Mouse (Mus musculus) forebrain, embryonic 11.5 days (tissue): Measurements from ENCODE around the gene Phyhd1. TPM values are rescaled to one million over a fixed set of nuclear protein-coding genes. Genes with fewer than 3 reads are reported as not detected.

Source experiments
- ATAC-seq: fragments of 200-750 bp; cut with Nextera tagmentation; replicated peaks from 2 replicates; pipeline ENCODE4 v1.8.0; 2017; ENCODE audit warnings: moderate TSS enrichment; ENCODE audit not compliant: low FRiP score
- DNase-seq: peaks from one replicate; pipeline ENCODE4 v3.0.0-alpha.2; 2017; ENCODE audit warnings: low spot score
- H3K27ac ChIP-seq: fragments of 300-500 bp; sonication (generic); 2 replicates; pipeline ENCODE4 v1.5.1; 2014; ENCODE audit warnings: low read depth, low read length
- H3K27me3 ChIP-seq: fragments of 300-500 bp; sonication (generic); 2 replicates; pipeline ENCODE4 v1.6.1; 2014; ENCODE audit warnings: mild to moderate bottlenecking, low read length, mixed read lengths; ENCODE audit not compliant: control insufficient read depth, insufficient read depth
- H3K36me3 ChIP-seq: fragments of 300-500 bp; sonication (generic); 2 replicates; pipeline ENCODE4 v1.6.1; 2014; ENCODE audit warnings: mild to moderate bottlenecking, low read length, moderate library complexity, mixed read lengths; ENCODE audit not compliant: control insufficient read depth, insufficient read depth
- H3K4me1 ChIP-seq: fragments of 300-500 bp; sonication (generic); replicated peaks from 2 replicates; pipeline ENCODE4 v1.6.1; 2014; ENCODE audit warnings: low read length, mixed read lengths; ENCODE audit not compliant: control insufficient read depth, insufficient read depth
- H3K4me2 ChIP-seq: fragments of 300-500 bp; sonication (generic); 2 replicates; pipeline ENCODE4 v1.6.1; 2014; ENCODE audit warnings: low read depth, mild to moderate bottlenecking, low read length, moderate library complexity, mixed read lengths; ENCODE audit not compliant: severe bottlenecking
- H3K4me3 ChIP-seq: fragments of 300-500 bp; sonication (generic); 2 replicates; pipeline ENCODE4 v1.5.1; 2014; ENCODE audit warnings: low read depth, low read length
- H3K9ac ChIP-seq: fragments of 300-500 bp; sonication (generic); 2 replicates; pipeline ENCODE4 v1.6.1; 2014; ENCODE audit warnings: low read length
- H3K9me3 ChIP-seq: fragments of 300-500 bp; sonication (generic); 2 replicates; pipeline ENCODE4 v1.6.1; 2016; ENCODE audit warnings: low read length, mixed read lengths; ENCODE audit not compliant: control insufficient read depth
- whole genome bisulfite sequencing: fragments of 180-500 bp; shearing (Covaris S2); extraction: QIAGEN DNeasy Blood & Tissue Kit; methylation state at CpG from one replicate; pipeline ENCODE4 v1.1.7; 2014; 5-methylcytosine and 5-hydroxymethylcytosine counted together
- polyA plus RNA-seq: library from polyadenylated mRNA; unstranded; fragments of >200 nt; fragmentation: Nextera tagmentation; extraction: Ambion mirVana; gene quantifications from 2 replicates; pipeline ENCODE4 v1.2.1, GENCODE M21; 2014

The Phyhd1 gene
- polyA plus RNA-seq, 1 experiment from 2014 or later = 3.9 TPM

DNA sequence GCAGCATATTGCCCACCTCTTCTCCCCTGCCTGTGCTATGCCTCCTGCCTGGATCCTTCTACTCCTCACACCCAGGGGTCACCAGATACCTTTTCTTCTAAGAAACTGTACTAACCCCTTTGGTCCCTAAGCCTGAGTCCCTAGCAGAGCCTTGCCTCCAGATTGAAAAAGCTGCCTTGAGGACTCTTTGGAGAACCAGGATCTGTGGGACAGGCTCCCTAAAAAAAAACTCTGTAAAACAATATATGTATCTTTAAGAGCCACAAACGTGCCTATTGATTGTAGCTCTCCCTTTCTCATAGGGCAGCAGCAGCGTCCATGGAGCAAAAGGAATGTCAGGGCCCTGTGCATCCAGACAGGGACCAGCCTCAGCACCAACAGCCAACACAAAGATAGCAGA is 25.7 kb upstream of the Phyhd1 start, which contains the start of gene Gm28035:
Gene Gm28035, plus strand, starts transcription at position 301 of the 400 bp plus-strand sequence.
- ATAC-seq (no peak), DNase-seq (no peak)
- Histone ChIP-seq H3K4me1 (peaks cover 10% of the 10 kb centered on the region; the same call in 1 of the 2 replicates), H3K27me3 (no peaks in the 10 kb centered on the region), H3K27ac (no peak within 1 kb of the TSS), H3K36me3 (peaks cover 3% of the 10 kb centered on the region; the same call in 1 of the 2 replicates), H3K4me3 (no peak within 1 kb of the TSS), H3K4me2 (no peak within 1 kb of the TSS), H3K9ac (no peak within 1 kb of the TSS), H3K9me3 (no peaks in the 10 kb centered on the region)
- 84% methylated on average over 2 of the region's 2 CpGs for WGBS

DNA sequence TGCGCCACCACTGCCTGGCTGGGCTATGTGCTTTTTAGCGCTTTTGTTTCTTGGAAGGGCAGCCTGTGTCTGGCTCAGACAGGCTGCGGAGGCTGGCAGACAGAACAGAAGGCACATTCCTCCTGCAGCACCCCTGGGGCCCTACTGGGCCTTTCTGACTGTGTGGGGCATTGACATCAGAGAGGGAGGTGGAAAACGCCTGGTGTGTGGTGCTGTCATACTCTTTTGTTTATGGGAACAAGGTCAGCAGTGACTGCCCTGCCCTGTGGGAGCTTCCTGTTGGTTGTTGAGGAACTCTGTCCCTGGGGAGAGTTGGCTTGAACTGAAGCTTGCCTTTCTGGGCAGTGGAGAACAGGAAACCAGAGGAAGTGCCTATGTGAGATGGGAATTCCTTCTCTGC is 23.5 kb upstream of the Phyhd1 start:
- H3K4me1 ChIP-seq = peaks cover 10% of the 10 kb centered on the region; the same call in 1 of the 2 replicates
- H3K4me2 ChIP-seq = no peak overlapping the region
- no peak overlapping the region for H3K9ac ChIP-seq
- H3K27ac ChIP-seq = no peak overlapping the region
- no peak for DNase-seq
- H3K9me3 ChIP-seq = no peaks in the 10 kb centered on the region
- H3K36me3 ChIP-seq = peaks cover 3% of the 10 kb centered on the region; the same call in 1 of the 2 replicates
- no peak overlapping the region for H3K4me3 ChIP-seq
- whole genome bisulfite sequencing = 67% methylated on average over 4 of the region's 4 CpGs
- ATAC-seq = no peak
- H3K27me3 ChIP-seq = no peaks in the 10 kb centered on the region

DNA sequence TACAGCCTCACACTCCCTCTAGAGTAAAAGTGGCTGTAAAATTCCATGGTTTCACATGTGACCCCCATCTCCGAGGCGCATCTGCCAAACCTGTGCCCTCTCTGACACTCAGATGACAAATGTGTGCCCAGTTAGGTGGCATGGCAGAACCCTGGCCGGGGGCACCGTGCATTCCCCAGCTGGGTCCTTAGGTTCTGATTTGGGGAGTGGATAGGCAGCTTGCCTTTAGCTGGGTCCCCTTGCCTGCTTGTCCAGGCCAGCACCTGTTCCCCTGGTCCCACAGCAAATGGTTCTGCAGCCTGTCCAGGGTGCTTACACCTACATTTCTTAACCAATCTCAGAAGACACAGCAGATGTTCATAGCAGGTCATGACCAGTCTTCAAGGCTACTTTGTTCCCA is 22.6 kb upstream of the Phyhd1 start:
- ATAC-seq = no peak
- peaks cover 3% of the 10 kb centered on the region; the same call in 1 of the 2 replicates for H3K36me3 ChIP-seq
- 94% methylated on average over 4 of the region's 4 CpGs for WGBS

DNA sequence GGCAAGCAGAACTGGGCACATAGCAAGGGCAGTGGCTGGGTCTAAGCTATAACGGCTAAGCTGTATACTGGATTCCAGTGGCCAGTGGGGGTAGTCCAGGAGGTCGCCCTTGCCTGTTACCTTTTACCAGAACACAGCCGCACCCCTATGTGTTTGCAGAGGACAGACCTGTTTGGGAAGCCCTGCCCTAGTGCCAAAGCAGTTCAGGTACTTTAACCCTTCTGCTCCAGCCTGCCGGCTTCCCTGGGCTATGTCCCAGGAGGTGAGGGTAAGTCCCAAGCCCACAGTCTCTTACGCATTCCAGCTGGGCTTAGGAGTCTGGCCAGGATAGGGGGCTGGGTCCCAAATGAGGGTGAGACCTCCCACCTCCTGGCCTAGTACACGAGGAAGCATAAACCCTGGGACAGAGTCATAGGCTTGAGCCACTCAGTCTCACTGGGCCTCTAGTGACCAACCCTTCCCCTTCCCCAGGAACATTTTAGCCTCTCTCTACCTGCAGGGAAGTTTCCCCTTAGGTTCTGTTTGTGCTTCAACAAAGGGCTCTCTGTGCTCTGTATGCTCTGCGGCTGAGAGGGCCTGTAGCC is 21.3 kb upstream of the Phyhd1 start:
- H3K9me3 ChIP-seq = no peaks in the 10 kb centered on the region
- H3K27me3 ChIP-seq = no peaks in the 10 kb centered on the region
- 77% methylated on average over 7 of the region's 7 CpGs for WGBS
- peaks cover 3% of the 10 kb centered on the region; the same call in 1 of the 2 replicates for H3K36me3 ChIP-seq
- no peak for ATAC-seq
- H3K4me1 ChIP-seq = no peaks in the 10 kb centered on the region; the same call in 1 of the 2 replicates
- H3K9ac ChIP-seq = no peak overlapping the region
- H3K4me3 ChIP-seq = no peak overlapping the region
- no peak overlapping the region for H3K4me2 ChIP-seq
- no peak overlapping the region for H3K27ac ChIP-seq
- DNase-seq = no peak

More for the DNA sequence above, 22.6 kb upstream of the Phyhd1 start:
- no peak overlapping the region for H3K9ac ChIP-seq
- no peaks in the 10 kb centered on the region for H3K27me3 ChIP-seq
- no peak overlapping the region for H3K4me2 ChIP-seq
- H3K9me3 ChIP-seq = no peaks in the 10 kb centered on the region
- no peak for DNase-seq
- no peak overlapping the region for H3K4me3 ChIP-seq
- H3K4me1 ChIP-seq = peaks cover 9% of the 10 kb centered on the region; the same call in 1 of the 2 replicates
- H3K27ac ChIP-seq = no peak overlapping the region

DNA sequence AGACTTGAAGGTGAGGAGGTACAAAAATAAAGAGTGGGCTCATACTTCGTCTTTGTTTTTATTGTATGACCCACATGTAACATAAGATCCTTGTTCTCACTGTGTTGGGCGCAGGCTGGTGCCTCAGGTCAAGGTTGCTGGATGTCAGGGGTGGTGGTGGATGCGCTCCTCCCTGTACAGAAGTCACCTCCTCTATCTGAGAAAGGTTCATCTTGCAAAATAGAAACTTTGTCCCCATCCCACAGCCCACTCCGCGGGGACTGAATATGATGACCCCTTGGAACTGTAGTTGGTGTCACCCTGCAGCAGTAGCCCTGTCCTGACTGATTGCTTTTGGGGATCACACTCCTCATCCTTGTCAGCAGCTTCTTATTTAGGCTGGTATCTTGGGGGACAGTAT is 19.0 kb upstream of the Phyhd1 start:
- ATAC-seq (no peak), DNase-seq (no peak)
- Histone ChIP-seq H3K4me2 (no peak overlapping the region), H3K9me3 (no peaks in the 10 kb centered on the region), H3K36me3 (no peaks in the 10 kb centered on the region; the same call in 1 of the 2 replicates), H3K9ac (no peak overlapping the region), H3K27ac (no peak overlapping the region), H3K4me3 (no peak overlapping the region), H3K27me3 (no peaks in the 10 kb centered on the region), H3K4me1 (no peaks in the 10 kb centered on the region)
- 92% methylated on average over 5 of the region's 5 CpGs for WGBS

DNA sequence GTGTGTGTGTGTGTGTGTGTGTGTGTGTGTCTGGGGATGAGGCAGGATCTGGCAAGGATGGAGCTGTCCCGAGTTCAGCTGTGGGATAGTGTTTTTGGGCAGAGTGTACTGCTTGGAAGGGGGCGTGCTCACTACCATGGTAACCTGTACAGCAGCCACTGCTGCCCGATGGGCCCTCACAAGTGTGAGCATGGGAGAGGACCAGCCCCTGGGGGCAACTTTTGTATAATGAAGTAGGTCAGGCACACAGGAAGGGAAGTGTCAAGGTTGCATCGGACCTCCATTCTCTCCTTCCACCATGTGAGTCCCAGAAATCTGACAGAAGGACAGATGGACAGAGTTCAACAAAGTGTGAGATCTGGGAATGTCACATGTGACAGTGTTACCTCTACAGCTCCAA is 18.3 kb upstream of the Phyhd1 start:
- no peak overlapping the region for H3K4me2 ChIP-seq
- H3K36me3 ChIP-seq = no peaks in the 10 kb centered on the region; the same call in 1 of the 2 replicates
- no peak for ATAC-seq
- 74% methylated on average over 4 of the region's 4 CpGs for WGBS
- no peaks in the 10 kb centered on the region for H3K4me1 ChIP-seq
- no peak overlapping the region for H3K27ac ChIP-seq
- no peaks in the 10 kb centered on the region for H3K9me3 ChIP-seq
- no peak for DNase-seq
- no peak overlapping the region for H3K4me3 ChIP-seq
- H3K9ac ChIP-seq = no peak overlapping the region
- no peaks in the 10 kb centered on the region for H3K27me3 ChIP-seq

DNA sequence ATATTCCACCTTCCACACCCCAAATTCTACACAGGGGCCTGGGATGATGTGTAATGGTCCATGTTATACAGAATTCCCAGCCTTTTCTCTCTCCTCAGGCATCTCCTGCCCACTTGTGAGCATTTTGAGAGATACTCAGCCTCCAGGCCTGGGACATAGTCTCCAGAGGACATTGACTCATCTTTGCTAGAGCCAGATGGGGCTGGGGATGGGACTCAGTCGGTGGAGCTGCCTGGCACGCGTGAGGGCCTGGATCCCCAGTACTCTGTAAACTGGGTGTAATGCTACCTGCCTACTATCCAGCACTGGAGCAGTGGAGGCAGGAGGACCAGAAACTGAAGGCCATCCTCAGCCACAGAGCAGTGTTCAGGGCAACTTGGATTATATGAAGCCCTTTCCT is 16.8 kb upstream of the Phyhd1 start:
- Histone ChIP-seq H3K27ac (no peak overlapping the region), H3K27me3 (no peaks in the 10 kb centered on the region), H3K9me3 (no peaks in the 10 kb centered on the region), H3K4me1 (no peaks in the 10 kb centered on the region), H3K36me3 (no peaks in the 10 kb centered on the region; the same call in 1 of the 2 replicates), H3K4me3 (no peak overlapping the region), H3K4me2 (no peak overlapping the region), H3K9ac (no peak overlapping the region)
- WGBS = 100% methylated on average over 3 of the region's 3 CpGs
- ATAC-seq (no peak), DNase-seq (no peak)

DNA sequence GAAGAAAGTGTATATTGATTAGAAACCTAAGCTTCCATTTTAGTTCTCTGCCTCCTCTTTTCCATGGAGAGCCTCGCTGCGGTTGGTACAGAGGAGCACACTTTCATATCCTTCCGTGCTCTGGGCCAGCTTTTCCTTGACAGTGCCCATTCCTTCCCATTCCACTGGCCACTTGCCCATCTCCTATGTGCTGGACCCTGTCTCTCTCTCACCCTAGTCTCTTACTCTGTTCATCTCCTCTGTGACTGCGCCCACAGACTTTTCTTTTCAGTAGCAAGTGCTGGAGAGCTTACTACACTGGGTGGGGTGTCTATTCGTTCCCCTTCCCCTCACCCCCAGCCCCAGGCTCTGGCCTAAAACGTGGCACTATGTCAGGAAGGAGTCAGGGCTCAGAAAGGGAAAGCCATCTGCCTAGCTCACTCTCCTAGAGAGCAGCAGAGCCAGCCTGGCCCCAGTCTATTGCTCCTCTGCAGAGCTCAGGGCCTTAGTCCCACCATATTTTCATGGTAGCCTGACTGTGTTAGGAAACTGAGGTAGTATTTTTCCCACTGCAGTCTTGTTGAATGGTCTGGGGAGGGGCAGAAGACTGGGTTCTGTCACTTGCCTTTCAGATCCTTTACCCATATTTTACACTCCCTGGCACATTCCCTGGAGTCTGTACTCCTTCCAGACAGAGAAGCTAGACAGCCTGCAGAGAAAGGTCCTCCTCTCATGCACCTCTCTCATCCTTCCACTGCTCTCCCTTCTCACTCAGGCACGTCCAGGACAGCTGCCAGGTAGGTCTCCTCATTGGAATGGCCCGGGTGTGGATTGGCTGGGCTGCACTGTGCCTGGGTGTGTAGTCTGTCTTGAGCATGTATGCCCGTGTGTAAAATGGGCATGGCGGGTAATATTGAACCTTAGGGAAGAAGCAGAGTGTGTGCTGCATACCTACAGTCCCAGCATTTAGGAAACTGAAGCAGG is 15.6 kb upstream of the Phyhd1 start:
- Histone ChIP-seq H3K27me3 (no peaks in the 10 kb centered on the region), H3K4me1 (no peaks in the 10 kb centered on the region), H3K4me2 (no peak overlapping the region), H3K9me3 (no peaks in the 10 kb centered on the region), H3K9ac (no peak overlapping the region), H3K36me3 (peaks cover 3% of the 10 kb centered on the region; the same call in 1 of the 2 replicates), H3K27ac (no peak overlapping the region), H3K4me3 (no peak overlapping the region)
- DNase-seq (no peak), ATAC-seq (no peak)
- WGBS = 89% methylated on average over 10 of the region's 10 CpGs
